Mouse (Mus musculus): ENCODE data around the gene Myo18a. TPM values are rescaled to one million over a fixed set of nuclear protein-coding genes. Genes with fewer than 3 reads are reported as not detected.
"Not testable (repeated sequence)": the region's sequence is repeated elsewhere in the genome, so short reads cannot be mapped to it uniquely, and the experiment has no call there.

Gene Myo18a
- total RNA-seq (2021), result 100 to 1,000 TPM; 132 to 140 TPM
- long read RNA-seq, experiment 1, transcript Myo18a-216 (2 exons, 753 nt), result major isoform, 7 of 57 reads
- long read RNA-seq, experiment 1, partial matches to known transcripts, result 35 of 57 reads
- long read RNA-seq, experiment 1, other reads (novel, unspliced or antisense), result 15 of 57 reads
- long read RNA-seq, experiment 2, partial matches to known transcripts, result 23 of 45 reads
- long read RNA-seq, experiment 2, other reads (novel, unspliced or antisense), result 21 of 45 reads

DNA sequence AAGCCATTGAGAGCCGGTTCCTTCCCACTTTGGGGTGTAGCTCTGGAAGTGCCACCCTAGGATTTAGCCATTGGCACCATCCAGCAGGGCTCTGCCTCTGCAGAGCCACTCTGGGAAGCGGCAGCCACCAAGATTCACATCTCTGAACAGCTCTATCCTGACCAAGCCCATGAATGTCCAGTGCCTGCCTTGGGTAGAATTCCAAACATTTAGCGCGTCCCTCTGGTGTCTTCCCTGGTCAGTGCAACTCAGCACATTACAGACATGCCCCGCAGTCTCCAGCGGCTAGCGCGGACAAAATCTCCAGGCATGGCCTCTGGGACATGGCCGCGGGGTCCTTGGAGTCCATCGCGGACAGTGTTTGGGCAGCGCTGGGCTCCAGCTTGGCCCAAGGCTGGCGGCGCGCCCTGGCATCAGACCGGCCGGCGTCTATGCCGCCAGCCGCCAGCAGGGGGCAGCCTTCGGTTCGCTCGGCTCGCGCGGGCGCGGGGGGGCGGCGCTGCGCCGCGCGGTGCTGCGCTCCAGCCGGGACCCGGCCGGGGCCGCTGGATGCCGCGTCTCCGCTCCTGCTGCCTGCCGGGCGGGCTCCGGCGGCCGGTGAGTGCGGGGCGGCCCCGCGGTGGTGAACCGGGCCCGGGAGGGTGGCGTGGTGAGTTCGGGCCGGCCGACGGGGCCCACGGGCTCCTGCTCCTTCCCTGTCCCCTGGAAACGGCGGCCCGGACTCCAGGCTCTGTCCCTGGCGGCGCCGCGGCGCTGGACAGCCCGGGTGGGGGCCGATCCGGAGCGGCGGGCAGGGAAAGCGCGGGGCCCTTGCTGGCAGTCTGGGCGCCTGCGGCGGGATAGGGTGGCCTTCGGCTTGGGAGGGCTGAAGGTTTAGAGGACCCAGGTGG is at the start of gene Myo18a:
TSS of gene Myo18a (plus strand) at position 464 of the 890 bp plus-strand sequence.
- peak; percentile 85 to 86 for DNase-seq (ENCODE audit: low spot score in 2 of 2)

GRCm38 (mm10) chr11:77713736-77714135 is 49.3 kb upstream of the Myo18a start:
- DNase-seq (ENCODE audit: low spot score in 2 of 2), result no peak

GRCm38 (mm10) chr11:77719055-77719454 is 44.0 kb upstream of the Myo18a start:
- no peak for DNase-seq (ENCODE audit: low spot score in 2 of 2)

GRCm38 (mm10) chr11:77721389-77721788 is 41.7 kb upstream of the Myo18a start:
- no peak for DNase-seq (ENCODE audit: low spot score in 2 of 2)

GRCm38 (mm10) chr11:77724766-77725165 is 38.3 kb upstream of the Myo18a start:
- no peak for DNase-seq (ENCODE audit: low spot score in 2 of 2)

DNA sequence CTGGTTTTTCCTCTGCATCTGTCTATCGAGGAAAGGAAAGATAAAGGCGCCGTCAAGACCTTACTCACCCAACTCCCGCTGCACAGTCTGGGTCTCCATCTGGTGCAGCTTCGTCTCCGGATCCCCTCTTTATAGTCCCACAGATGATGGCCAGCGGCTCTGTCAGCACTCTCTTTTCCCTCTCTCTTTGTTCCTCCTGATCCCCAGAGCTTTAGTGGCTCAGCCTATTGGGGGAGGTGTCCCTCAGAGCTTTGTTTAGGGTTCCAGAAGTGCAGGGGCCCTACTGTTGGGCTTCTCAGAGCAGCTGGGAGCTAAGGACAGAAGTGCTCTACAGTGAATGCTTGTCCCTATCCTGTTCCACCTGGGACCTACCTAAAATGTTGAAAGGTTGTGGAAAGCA is 37.9 kb upstream of the Myo18a start, which contains the start of gene Cryba1:
TSS of gene Cryba1 (minus strand) at position 101 of the 400 bp plus-strand sequence.
- DNase-seq (ENCODE audit: low spot score in 2 of 2), result no peak

DNA sequence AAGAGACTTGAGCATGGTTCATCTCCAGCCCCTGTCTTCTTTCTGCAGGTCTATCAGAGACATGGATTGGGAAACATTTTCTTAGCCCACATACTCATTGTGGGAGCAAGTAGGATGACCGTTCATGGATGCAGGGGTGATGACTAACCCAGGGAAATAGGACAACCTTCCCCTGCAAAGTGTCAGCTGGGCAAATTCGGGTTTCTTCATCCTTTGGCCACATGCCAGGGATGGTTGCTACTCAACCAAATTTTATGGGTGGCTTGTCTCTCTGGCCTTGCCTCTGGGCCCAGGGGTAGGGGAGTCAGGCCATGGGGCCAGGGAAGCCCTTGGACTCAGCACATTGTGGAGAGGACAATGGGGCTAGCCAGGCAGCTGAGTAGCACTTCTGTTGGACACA is 34.5 kb upstream of the Myo18a start:
- DNase-seq (ENCODE audit: low spot score in 2 of 2), result no peak

GRCm38 (mm10) chr11:77737289-77737688 is 25.8 kb upstream of the Myo18a start:
- DNase-seq (ENCODE audit: low spot score in 2 of 2), result peak; percentile 87 to 94

- DNase-seq (ENCODE audit: low spot score in 2 of 2), result no peak
Measured at GRCm38 (mm10) chr11:77738555-77738954, 24.5 kb upstream of the Myo18a start.

- DNase-seq (ENCODE audit: low spot score in 2 of 2), result peak; percentile 20 to 33
Measured at GRCm38 (mm10) chr11:77743966-77744365, 19.1 kb upstream of the Myo18a start.

DNA sequence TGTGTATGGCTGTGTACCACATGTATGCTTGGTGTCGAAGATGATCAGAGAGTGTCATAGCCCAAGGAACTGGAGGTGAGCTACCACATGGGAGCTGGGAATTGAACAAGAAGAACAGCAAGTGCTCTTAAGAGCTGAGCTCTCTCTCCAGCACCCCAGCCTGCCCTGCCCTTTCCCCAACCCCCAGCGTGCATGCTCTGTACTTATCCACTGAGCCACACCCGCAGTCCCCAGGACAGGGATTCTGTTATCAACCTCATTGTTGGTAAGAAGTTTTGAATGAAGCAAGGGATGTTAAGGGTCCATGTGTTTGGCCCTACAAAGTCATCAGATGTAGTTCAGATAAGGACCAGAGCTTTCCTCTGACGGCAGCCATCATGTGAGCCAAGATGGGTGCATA is 16.4 kb upstream of the Myo18a start:
- DNase-seq (ENCODE audit: low spot score in 2 of 2), result no peak

GRCm38 (mm10) chr11:77747103-77747502 is 15.9 kb upstream of the Myo18a start:
- DNase-seq (ENCODE audit: low spot score in 2 of 2), result not testable (repeated sequence)

GRCm38 (mm10) chr11:77748996-77749395 is 14.1 kb upstream of the Myo18a start:
- DNase-seq (ENCODE audit: low spot score in 2 of 2), result no peak

- DNase-seq (ENCODE audit: low spot score in 2 of 2), result no peak
Measured at GRCm38 (mm10) chr11:77752525-77752924, 10.5 kb upstream of the Myo18a start.

- no peak for DNase-seq (ENCODE audit: low spot score in 2 of 2)
Measured at GRCm38 (mm10) chr11:77753469-77753868, 9.6 kb upstream of the Myo18a start.

DNA sequence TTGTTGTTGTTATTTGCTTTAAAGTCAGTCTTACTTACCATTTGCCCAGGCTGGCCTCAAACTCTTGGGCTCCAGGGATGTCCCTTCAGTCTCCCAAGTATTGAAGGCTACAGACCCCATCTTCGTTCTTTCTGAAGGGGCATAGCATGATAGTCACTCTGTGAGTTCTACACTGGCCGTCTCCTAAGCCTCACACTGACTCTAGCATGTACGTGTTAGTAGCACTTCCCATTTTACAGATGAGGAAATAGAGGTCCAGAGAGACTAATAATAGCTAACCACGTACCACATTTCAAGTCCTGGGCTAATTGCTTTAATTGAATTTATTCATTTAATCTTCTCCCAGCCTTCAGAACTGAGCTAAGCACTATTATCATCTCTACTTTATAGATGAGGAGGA is 3.0 kb upstream of the Myo18a start:
- no peak for DNase-seq (ENCODE audit: low spot score in 2 of 2)

DNA sequence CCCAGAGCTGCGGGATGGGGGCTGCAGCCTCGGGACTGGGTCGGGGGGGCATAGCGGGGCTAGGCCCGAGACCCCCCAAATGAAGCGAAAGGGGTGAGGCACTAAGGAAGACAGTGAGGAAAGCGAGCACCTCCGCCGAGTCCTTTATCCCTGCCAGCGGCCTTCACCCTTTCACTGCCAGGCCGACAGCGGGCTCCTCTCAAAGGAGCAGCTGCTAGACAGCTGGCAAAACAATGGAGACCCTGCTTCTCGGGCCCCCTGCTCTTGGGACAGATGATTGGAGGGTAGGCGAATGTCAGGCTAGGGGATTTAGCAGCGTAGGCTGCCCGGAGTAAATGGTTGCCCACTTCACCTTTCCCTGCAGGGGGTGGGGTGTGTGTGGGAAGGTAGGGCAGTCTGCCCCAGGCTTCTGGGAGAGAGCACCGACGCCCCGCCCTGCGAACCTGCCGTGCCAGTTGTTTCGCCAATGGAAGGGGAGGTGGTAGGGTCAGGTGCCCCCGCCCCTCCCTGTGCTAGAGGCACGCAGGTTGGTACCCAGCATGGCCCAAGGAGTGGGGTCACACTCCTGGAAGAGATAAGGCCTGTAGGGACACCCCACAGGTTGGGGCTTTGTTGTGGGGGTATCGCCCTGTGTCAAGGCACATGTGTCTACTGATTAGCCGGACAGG is 761 bp downstream of the Myo18a start:
- DNase-seq (ENCODE audit: low spot score in 2 of 2), result peak; percentile 39 to 46

- peak; percentile 52 to 68 for DNase-seq (ENCODE audit: low spot score in 2 of 2)
Measured at GRCm38 (mm10) chr11:77764694-77765458, 1.8 kb downstream of the Myo18a start.

GRCm38 (mm10) chr11:77765459-77765777 is 2.4 kb downstream of the Myo18a start:
- DNase-seq (ENCODE audit: low spot score in 2 of 2), result no peak

DNA sequence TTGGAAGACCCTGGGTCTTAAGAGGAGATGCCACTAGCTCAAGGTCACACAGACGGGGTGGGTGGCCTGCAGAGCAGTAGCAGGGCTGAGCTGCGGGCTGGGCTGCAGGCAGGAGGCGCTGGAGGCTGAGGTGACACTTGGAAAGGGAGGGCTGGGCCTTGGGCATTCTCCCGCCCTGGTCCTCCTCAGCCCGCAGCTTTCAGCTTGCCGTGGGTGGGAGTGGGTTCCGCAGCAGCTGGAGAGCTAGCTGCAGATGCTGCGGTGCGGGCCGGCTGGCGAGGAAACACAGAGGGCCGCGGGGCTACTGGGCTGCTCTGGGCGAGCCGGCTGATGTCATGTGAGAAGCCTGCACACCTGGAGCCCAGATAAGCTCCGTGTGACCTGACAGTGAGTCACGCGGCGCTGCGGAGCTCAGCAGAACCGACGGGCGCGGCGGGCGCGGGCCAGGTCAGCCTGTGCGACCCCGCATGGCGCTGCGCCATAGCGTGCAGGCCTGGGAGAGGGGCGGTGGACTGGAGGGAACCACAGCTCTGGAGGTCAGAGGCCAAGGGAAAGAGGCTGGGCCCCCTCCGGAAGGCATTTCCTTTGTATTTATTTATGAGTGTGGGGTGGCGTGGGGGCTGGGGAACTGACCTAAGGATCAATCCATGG is 3.4 kb downstream of the Myo18a start:
- peak; percentile 55 to 71 for DNase-seq (ENCODE audit: low spot score in 2 of 2)

DNA sequence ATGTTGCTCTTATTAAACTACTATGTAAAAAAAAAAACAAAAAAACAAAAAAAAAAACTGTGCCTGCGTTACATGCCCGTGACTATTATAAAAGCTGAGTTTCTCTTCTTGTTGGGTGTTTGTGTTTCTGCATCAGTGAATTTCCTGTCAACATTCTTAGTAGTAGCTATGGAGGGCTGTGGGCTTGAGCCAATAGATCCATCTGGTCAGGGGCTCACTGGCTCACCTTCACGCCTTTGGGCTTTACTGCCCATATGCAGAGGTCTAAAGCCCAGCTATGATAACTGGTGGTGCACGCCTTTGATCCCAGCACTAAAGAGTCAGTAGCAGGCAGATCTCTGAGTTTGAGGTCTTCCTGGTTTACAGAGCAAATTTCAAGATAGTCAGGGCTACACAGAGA is 6.5 kb downstream of the Myo18a start:
- no peak for DNase-seq (ENCODE audit: low spot score in 2 of 2)
